8 mouse cellular contexts compared by ENCODE assay signal in the genomic region with DNA sequence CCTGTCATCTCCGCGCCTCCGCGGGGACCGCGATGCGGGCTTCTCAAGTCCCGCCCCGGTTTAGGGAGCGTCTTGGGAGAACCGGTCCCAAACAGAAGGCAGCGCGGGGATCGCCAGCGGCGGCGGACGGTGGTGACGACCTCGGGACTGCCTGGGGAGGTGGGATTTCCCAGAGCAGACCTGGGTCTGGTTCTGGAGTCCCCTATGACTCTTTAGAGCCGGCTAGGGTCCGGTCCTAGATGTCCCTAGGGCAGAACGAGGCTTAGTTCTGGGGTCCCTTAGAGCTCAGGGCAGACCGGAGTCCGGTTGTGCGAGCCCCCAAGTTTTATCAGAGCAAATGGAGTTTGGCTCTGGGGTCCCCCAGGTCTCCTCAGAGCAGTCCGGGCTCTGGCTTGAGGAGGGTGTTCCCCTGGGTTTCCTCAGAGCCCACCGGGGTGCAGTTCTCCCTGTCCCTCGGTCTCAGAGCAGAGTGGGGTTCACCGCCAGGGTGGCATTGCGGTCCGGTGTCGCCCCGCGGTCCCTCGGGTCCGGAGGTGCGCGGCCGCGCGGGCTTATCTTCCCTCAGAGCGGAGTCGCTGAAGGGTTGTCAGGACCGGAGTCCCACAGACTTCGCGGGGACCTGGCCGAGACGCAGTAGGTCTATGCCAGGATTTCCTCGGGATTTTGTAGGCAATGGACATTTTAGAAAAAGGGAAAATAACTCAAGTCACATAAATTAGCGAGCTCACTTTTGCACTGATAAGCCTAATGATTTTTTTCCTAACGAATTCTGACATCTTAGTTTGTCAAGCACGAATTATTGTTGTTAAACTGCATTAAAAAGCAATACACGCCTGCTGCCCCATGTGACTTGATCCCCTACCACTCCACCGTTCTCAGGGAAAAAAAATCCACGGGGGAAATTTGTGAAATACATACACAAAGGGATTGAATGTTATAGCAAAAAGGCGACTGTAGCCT. TPM values are rescaled to one million over a fixed set of nuclear protein-coding genes. Genes with fewer than 3 reads are reported as not detected.
DNase-seq lines count a peak whose midpoint lies in the region; ATAC-seq and TF ChIP-seq lines count a peak whose summit lies in the region.

No protein-coding gene starts in this region.

- ATAC-seq in forebrain, embryonic 15.5 days (replicated peaks), result peak; percentile 57
- peak; percentile 64; the same call in 1 of the 2 replicates for ATAC-seq in limb, embryonic 12.5 days (ENCODE audit: insufficient number of reproducible peaks, insufficient read depth, low FRiP score, low TSS enrichment, low read depth)
- peak; percentile 47; the same call in 1 of the 2 replicates for ATAC-seq in midbrain, postnatal 0 days (ENCODE audit: low FRiP score)

- no peak overlapping the region; the same call in 1 of the 2 replicates for H3K9ac ChIP-seq in forebrain, embryonic 15.5 days (replicated peaks)
- peak overlapping the region; percentile 52 for H3K9ac ChIP-seq in limb, embryonic 12.5 days (replicated peaks)
- no peak overlapping the region for H3K9ac ChIP-seq in midbrain, postnatal 0 days (replicated peaks; ENCODE audit: low read length, poor library complexity, severe bottlenecking)

- no peak overlapping the region for H3K27ac ChIP-seq in forebrain, embryonic 15.5 days (replicated peaks)
- H3K27ac ChIP-seq in hindbrain, embryonic 10.5 days, result no peak overlapping the region
- no peak overlapping the region for H3K27ac ChIP-seq in limb, embryonic 12.5 days
- no peak overlapping the region for H3K27ac ChIP-seq in midbrain, postnatal 0 days (ENCODE audit: low read depth, low read length)

- peak; percentile 40 to 83 for DNase-seq in adrenal gland, adult (ENCODE audit: inconsistent age in 2 of 2, low spot score in 1 of 2)
- no peak for DNase-seq in adrenal gland, adult 8-10 months
- peak; percentile 60 for DNase-seq in adrenal gland, adult 2 months
- DNase-seq in hindbrain, embryonic 10.5 days (ENCODE audit: low spot score), result peak; percentile 57
- DNase-seq in midbrain, postnatal 0 days (ENCODE audit: low spot score), result no peak
- DNase-seq in thymus, postnatal 4 days, result peak; percentile 28

- H3K4me3 ChIP-seq in forebrain, embryonic 15.5 days, result peak overlapping the region; percentile 38
- peak overlapping the region; percentile 52 for H3K4me3 ChIP-seq in hindbrain, embryonic 10.5 days
- peak overlapping the region; percentile 49 for H3K4me3 ChIP-seq in limb, embryonic 12.5 days (replicated peaks)
- peak overlapping the region; percentile 32 for H3K4me3 ChIP-seq in midbrain, postnatal 0 days (ENCODE audit: low read depth, low read length)

- peaks cover 67% of the 10 kb centered on the region for H3K27me3 ChIP-seq in forebrain, embryonic 15.5 days
- peaks cover 84% of the 10 kb centered on the region for H3K27me3 ChIP-seq in hindbrain, embryonic 10.5 days (ENCODE audit: insufficient read depth, poor library complexity, severe bottlenecking)
- peaks cover 63% of the 10 kb centered on the region for H3K27me3 ChIP-seq in limb, embryonic 12.5 days
- peaks cover 29% of the 10 kb centered on the region for H3K27me3 ChIP-seq in midbrain, postnatal 0 days (ENCODE audit: insufficient read depth, low read length)

- no peak for TF ChIP-seq CTCF in midbrain, postnatal 0 days (IDR thresholded peaks at IDR 0.05)

- H3K4me2 ChIP-seq in forebrain, embryonic 15.5 days (replicated peaks), result peak overlapping the region; percentile 57
- peak overlapping the region; percentile 73 for H3K4me2 ChIP-seq in limb, embryonic 12.5 days
- peak overlapping the region; percentile 42 for H3K4me2 ChIP-seq in midbrain, postnatal 0 days (ENCODE audit: low read depth, low read length, poor library complexity, severe bottlenecking)

- H3K36me3 ChIP-seq in forebrain, embryonic 15.5 days, result no peaks in the 10 kb centered on the region
- no peaks in the 10 kb centered on the region for H3K36me3 ChIP-seq in hindbrain, embryonic 10.5 days
- H3K36me3 ChIP-seq in limb, embryonic 12.5 days, result no peaks in the 10 kb centered on the region
- no peaks in the 10 kb centered on the region for H3K36me3 ChIP-seq in midbrain, postnatal 0 days (ENCODE audit: insufficient read depth, low read length)

- WGBS in forebrain, embryonic 15.5 days, result under 1% methylated on average over 57 of the region's 57 CpGs
- WGBS in hindbrain, embryonic 10.5 days, result under 1% methylated on average over 57 of the region's 57 CpGs
- WGBS in limb, embryonic 12.5 days, result under 1% methylated on average over 57 of the region's 57 CpGs
- WGBS in midbrain, postnatal 0 days, result under 1% methylated on average over 54 of the region's 57 CpGs

- no peaks in the 10 kb centered on the region for H3K9me3 ChIP-seq in forebrain, embryonic 15.5 days
- H3K9me3 ChIP-seq in hindbrain, embryonic 10.5 days, result no peaks in the 10 kb centered on the region
- no peaks in the 10 kb centered on the region for H3K9me3 ChIP-seq in limb, embryonic 12.5 days
- no peaks in the 10 kb centered on the region for H3K9me3 ChIP-seq in midbrain, postnatal 0 days (ENCODE audit: low read length)

- H3K4me1 ChIP-seq in forebrain, embryonic 15.5 days, result peaks cover 14% of the 10 kb centered on the region
- H3K4me1 ChIP-seq in hindbrain, embryonic 10.5 days (replicated peaks), result peaks cover 16% of the 10 kb centered on the region
- peaks cover 15% of the 10 kb centered on the region for H3K4me1 ChIP-seq in limb, embryonic 12.5 days (replicated peaks)
- no peaks in the 10 kb centered on the region for H3K4me1 ChIP-seq in midbrain, postnatal 0 days (ENCODE audit: insufficient read depth, low read length)

RNA-seq across cellular contexts. Expression of a gene that starts 0.7 kb away (rescaled TPM):
- 10 to 100 TPM; 53.9 to 84.0 (median 63.2) TPM for total RNA-seq in adrenal gland, adult 8-10 months (2022)
- 10 to 100 TPM; 65.6 to 92.9 TPM for total RNA-seq in adrenal gland, adult 2 months (2021)
- polyA plus RNA-seq in adrenal gland, adult 2 months (2012; rRNA removed), result 17.9 and 19.1 TPM in 2 replicates
- polyA plus RNA-seq in forebrain, embryonic 15.5 days (2015; fragmentation: Nextera tagmentation; extraction: Ambion mirVana), result 10.4 and 11.3 TPM in 2 replicates
- polyA plus RNA-seq in hindbrain, embryonic 10.5 days (2016; fragmentation: Nextera tagmentation; extraction: Ambion mirVana), result 0.80 and 5.7 TPM in 2 replicates
- polyA plus RNA-seq in limb, embryonic 12.5 days (2016; fragmentation: Nextera tagmentation; extraction: Ambion mirVana), result 103 and 123 TPM in 2 replicates
- total RNA-seq in midbrain, postnatal 0 days (2014; rRNA removed), result 19.9 and 33.7 TPM in 2 replicates
- polyA plus RNA-seq in midbrain, postnatal 0 days (2015; fragmentation: Nextera tagmentation; extraction: Ambion mirVana), result 27.3 and 28.5 TPM in 2 replicates

RNA-seq across cellular contexts. Expression of a gene that starts 47.8 kb away (rescaled TPM):
- 1 to 10 TPM in 1 of 4 experiments, under 1 TPM in 2, not detected in 1; 0.35 to 1.2 (median 0.74) TPM for total RNA-seq in adrenal gland, adult 8-10 months (2022)
- total RNA-seq in adrenal gland, adult 2 months (2021), result 1 to 10 TPM in 1 of 2 experiments, under 1 TPM in 1; 0.28 to 1.1 TPM
- 0.27 and 0.51 TPM in 2 replicates for polyA plus RNA-seq in adrenal gland, adult 2 months (2012; rRNA removed)
- polyA plus RNA-seq in forebrain, embryonic 15.5 days (2015; fragmentation: Nextera tagmentation; extraction: Ambion mirVana), result 0.37 and 0.98 TPM in 2 replicates
- polyA plus RNA-seq in hindbrain, embryonic 10.5 days (2016; fragmentation: Nextera tagmentation; extraction: Ambion mirVana), result 0.10 TPM in 1 of 2 replicates, not detected in the other
- polyA plus RNA-seq in limb, embryonic 12.5 days (2016; fragmentation: Nextera tagmentation; extraction: Ambion mirVana), result 0.13 and 0.20 TPM in 2 replicates
- total RNA-seq in midbrain, postnatal 0 days (2014; rRNA removed), result 1.3 and 6.4 TPM in 2 replicates
- polyA plus RNA-seq in midbrain, postnatal 0 days (2015; fragmentation: Nextera tagmentation; extraction: Ambion mirVana), result 1.7 and 2.3 TPM in 2 replicates

Comparison
In these comparisons a context has a peak if more than half of its experiments do, and no peak if none do; other contexts are left out.
1. DNase-seq: peak in adrenal gland, adult (2 of 2), adrenal gland, adult 2 months (single experiment), hindbrain, embryonic 10.5 days (single experiment) and thymus, postnatal 4 days (single experiment); none in adrenal gland, adult 8-10 months (single experiment) and midbrain, postnatal 0 days (single experiment).
2. Peak in every context shown above with its lines, with median percentiles within 50 percentile points of each other: ATAC-seq, H3K4me2 ChIP-seq and H3K4me3 ChIP-seq.